Mouse (Mus musculus) cerebellum, adult 11 months (tissue): Measurements from ENCODE around the gene Vip.
A peak's percentile ranks its signal among the peaks of the same experiment; 100 is the strongest.

Source experiments
- DNase-seq: peaks from one replicate; pipeline ENCODE4 v3.0.0; 2022

Gene Vip

DNA sequence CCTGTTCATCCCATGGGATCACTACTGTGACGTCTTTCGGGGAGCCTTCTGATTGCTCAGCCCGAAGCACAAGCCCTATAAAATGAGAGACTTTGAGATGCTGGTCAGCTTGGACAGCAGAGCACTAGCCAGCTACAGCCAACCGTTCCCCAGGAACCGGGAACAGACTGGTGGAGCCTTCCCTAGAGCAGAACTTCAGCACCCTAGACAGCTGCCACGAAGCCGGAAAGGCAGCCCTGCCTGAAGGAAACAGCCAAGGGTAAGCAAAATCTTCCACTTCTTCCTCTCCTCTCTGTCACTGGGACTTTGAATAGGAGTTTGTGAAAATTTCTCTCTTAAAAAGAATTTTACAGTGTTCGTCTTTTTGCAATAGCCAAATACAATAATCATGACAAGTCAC is at the start of gene Vip:
Gene Vip (plus strand): TSS at position 107 of the 400 bp plus-strand sequence.
- no peak for DNase-seq

DNA sequence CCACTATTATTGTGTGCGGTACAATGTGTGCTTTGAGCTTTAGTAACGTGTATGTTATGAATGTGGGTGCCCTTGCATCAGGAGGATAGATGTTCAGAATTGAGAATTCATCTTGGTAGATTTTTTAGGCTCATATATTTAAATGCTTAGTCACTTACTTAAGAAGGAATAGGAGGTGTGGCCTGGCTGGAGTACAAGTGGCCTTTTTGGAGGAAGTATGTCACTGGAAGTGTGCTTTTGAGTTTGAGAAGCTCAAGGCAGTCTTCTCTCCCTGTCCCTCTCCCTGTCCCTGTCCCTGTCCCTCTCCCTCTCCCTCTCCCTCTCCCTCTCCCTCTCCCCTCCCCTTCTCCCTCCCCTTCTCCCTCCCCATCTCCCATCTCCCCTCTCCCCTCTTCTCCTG is 48.0 kb upstream of the Vip start:
- no peak for DNase-seq

DNA sequence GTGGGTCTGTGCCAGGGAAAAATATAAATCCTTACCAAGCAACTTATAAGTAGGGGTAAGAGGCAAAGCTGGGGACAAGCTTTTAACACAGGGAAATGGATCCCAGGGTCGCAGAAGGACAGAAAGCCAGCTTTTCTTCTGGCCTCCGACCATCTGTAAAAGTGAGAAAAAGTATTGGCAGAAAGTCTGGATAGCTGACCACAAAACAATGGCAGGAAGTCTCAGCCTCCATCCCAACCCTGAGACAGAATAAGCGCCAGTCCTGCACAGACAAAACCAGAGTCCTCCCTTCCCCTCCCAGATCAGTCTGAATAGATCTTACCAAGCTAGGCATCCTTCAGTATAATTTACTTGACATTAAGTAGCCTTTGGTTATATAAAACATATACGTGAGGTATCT is 47.0 kb upstream of the Vip start:
- DNase-seq = no peak

DNA sequence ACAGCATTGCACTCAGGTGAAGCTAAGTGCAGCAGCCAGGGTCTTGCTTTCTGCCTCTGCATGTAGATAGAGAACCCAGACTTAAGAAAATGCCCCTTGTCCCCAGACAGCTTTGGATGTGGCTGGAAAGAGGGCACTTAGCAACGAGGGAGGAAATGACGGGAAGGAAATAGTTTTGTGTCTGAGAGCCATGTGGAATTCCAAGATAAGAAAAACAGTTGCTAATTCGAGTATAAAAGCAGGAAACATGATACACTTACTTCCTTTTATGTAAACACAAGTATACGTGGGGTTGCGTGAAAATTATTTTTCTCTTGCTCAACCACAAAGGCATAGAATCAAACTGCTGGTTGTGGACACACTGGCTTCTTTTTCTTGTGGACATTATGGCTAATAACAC is 45.6 kb upstream of the Vip start, which contains the start of gene Myct1:
Gene Myct1 (plus strand): TSS at position 312 of the 400 bp plus-strand sequence.
- DNase-seq = no peak

DNA sequence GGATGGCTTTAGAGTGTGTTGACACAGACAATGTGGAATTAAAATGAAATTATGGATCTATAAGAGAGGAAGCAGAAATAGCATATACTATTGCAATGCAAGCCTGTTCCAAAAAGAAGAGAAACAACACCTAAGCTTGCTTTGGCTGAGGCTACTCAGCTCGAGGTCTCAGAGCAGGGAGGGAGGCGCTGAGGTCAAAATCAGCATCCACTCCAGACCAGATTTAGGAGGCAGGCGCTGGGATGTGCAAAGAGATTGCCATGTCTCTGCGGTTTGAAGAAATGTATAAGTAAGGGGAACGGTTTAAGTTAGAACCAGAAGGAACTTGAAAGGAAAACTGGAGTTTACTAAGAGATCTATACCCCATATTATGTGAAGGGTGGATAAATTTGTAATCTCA is 44.6 kb upstream of the Vip start:
- no peak for DNase-seq

DNA sequence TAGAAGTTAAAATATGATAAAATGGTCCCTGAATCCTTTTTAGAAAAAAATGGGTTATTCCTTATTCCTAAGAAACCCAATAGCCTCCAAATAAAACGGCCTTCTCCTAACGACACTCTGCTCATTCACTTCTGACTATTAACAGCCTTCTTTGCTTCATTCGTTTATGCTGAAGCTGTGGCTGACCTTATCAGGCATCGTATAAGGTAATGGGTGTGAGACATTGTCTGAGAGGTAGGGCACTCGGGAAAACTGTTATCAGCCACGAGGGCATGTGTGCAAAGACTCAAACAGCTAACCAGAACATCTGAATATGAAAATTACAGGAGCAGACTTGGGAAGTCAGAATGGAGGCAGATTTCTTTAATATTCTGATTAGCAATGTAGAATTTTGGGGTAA is 42.5 kb upstream of the Vip start:
- DNase-seq = no peak

DNA sequence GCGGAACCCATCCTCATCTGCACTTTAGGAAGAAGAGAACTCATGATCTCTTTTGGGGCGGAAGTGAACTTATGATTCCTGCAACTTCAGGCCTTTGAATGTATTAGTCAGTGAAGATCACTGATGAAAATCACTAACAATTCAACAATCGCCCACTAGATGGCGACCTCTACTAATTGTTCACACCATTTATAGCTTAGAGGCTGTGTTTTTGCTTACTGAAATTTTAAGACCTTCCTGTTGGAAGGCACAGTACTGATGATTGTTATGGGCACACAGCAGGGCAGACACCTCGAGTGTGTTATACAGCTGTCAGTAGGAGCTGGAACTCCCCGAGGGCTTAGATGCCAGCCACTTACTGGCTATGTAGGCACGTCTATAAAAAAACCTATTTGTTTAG is 38.9 kb upstream of the Vip start:
- peak; percentile 42 for DNase-seq

DNA sequence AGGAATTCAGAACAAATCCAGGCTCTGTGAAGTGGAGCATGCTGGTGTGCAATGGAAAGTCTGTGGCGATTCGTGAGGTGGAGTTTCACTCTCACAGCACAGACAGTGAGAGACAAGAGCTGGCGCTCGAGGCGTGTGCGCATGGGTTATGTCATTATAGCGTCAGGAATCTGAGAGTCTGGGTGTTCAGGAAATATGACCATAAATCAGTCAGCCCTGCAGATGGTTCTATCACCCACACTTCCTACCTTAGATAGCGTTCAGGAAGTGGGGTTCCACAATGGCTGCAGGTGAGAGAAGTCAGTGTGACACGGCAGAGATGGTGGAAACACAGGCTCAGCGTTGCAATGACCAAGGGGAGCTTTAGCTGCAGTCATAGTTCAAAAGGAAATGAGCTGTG is 35.5 kb upstream of the Vip start:
- DNase-seq = no peak

DNA sequence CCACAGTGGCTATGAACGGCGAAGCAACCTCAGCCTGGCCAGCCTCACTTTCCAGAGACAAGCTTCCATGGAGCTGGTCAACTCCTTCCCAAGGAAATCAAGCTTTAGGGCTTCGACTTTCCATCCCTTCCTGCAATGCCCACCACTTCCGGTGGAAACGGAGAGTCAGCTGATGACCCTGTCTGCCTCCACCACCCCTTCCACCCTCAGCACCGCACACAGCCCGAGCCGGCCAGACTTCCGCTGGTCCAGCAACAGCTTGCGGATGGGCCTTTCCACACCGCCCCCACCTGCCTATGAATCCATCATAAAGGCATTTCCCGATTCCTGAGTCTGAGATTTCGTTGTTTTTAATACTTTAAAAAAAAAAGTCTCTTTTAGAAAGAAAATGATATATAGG is 34.6 kb upstream of the Vip start:
- no peak for DNase-seq

DNA sequence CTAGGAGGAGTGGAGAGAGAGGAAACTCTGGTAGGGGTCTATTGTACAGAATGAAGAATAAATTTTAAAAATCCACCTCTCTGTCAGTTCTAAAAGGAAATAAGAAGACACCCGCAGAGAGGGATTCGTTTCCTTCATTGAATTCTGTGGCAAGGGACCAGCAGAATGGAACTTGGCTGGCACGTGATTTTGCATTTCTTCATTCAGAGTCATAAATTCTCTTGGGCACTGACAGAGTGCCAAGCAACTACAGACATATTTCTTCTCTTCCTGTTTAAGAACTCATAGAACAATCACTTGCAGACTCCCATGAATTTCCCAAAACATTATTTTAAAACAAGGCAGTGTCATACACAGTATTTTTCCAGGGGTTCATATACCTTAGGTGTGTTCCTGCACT is 30.1 kb upstream of the Vip start:
- no peak for DNase-seq

DNA sequence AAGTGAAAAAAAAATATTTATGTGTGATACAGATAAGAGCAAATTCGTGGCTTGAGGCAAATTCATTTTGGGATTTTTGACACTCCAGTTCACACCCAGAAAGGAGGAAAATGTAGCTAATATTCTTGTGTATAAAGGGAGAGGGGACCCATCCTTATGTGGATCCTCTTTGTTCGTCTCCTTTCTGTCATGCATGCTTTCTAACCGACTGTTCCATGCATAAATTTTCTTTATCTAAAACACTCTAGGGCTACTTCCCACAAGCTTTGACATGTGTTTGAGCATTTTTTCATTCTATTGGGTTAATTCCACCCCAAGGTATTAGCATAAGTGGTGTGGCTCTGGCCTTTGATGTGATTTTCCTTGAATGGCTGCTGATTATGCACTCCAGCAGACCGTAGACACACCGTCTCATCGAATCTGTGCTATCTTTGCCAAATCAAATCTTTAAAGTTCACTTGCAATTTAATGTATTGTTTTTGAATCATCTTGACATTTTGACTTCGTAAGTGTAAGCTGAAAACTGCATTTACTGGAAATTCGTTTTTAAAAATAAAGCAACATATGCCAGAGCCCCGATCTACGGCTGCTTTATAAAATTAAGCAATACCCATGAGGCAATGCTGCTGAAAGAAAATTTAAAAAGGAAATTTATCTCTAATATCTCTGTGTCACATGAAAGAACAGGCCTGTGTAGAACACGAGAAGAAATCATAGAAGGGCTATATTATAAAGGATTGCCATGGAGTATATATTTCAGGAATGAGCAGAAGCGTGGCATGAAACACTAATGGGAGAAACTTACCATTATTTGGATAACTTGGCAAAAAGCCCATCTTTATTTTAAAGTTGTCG is 23.6 kb upstream of the Vip start:
- DNase-seq = no peak

DNA sequence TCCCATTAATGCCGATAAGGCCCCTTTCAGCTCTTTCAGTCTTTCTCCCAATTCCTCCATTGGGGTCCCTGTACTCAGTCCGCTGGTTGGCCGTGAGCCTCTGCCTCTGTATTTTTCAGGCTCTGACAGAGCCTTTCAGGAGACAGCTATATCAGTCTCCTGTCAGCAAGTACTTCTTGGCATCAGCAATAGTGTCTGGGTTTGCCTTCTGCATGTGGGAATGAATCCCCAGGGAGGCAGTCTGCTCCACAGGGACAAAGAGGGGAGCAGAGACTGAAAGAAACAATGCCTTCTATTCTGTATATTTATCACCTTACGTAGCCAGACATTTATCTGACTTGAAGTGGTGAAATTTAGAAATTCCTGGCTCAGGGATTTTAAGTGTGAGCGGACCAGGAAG is 12.8 kb upstream of the Vip start:
- no peak for DNase-seq

DNA sequence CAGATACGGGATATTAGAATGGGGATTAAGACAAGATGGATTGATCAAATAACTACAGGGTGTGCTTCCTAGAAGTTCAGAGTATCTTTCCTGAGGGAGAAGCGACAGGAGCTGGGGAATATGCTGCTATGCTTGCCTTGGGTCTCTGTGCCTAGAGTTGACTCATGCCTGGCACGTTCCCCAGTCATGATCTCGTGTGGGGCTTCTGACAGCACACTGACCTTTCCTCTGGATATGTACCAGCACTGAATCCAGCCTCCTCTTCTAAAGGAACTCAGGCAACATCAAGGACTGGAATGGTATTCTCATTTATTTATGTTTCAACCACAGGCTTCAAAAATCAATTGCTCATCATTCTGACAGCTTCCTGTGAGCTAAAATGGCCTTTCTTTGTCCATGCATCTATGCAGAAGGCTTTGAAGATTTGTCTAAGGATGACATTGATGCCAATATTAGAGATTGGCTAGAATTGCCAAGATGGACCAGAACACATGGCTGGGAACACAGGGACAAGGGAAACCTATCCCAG is 5.3 kb upstream of the Vip start:
- peak; percentile 11 for DNase-seq

DNA sequence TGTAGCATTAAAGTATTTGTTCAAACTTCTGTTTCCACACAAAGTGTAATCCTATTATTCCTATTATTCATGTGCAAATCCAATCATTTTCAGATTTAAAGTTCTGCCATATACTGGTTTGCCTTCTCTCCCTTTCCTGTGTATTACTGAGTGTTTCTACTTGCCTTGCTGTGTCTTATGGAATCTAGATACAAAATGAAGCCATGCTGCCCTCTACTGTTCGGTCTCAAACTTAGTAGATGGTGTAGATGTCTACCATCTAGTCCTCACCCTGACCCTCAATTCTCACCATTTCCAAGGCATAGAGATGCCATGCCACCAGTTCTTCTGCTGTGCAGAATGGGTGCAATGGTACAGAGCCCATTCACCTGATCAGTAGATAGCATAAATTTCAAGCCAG is 4.7 kb upstream of the Vip start:
- DNase-seq = peak; percentile 24

DNA sequence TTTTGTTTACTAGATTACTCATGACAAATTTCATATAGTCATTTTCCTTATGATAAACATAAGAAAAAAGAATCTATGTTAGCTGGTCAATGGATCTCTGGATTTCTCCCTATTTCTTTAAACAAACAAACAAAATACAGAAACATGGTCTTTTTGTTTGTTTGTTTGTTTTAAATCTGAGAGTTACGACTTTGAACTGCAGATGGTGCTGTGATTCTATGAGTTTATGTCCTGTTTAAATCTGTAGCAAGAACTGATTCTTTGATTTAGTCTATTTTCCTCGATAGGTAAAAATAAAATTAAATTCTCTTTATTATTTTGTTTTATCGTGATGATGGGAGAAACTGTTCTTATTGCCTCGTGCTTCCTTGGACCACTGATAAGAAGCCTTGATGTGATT is 1.7 kb upstream of the Vip start:
- no peak for DNase-seq

DNA sequence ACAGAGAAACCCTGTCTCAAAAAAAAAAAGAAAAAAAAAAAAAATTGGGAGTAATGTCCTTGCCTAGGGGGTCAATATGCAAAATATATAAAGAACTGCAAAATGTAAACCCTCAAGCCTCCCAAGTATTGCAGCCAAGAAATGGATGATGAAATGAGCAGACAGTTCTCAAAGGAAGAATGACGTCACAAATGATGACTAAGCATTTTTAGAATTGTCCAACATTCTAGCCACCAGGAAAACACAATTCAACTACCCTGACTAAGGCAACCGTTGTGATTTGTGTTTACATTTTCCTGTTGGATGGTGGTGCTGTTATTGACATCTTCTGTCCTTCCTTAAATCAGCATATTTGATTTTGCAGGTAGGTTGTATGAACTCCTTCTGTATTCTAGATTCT is 42.3 kb downstream of the Vip start:
- no peak for DNase-seq

DNA sequence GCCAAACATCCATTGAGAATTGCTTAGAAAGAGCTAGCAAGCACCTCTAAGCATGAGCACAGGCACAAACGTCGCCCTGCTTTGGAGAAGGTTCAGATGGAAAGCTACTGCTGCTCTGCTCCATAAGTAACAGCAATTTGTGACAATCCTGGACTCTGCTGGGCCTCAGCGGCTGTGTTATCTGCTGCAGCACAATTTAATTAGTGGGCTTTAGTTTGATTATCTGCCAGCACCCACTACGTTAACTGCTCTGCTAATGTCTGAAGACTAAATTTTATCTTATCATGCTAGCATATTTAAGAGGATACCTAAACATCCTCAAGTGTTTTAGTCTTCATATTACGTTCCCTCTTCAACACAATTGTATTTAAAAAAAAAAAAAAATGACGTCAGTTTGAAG is 46.6 kb downstream of the Vip start:
- no peak for DNase-seq

DNA sequence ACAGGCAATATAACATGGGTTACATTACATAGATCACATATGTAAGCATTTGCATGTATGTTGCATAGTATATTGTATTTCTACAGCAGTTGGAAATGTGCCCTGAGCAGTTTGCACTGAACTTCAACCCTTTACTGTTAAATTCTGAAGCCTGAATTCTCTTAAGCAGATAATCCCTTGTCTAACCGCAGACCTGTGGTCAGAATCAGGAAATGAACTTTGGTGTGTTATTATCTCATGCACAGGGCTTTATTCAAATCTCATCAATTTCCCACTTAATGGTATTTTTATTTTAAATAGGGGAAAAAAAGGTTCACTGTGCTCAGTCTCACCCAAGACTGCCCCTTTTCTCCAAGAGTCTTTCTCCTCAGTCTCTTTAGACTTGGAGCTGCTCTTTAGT is 55.3 kb downstream of the Vip start:
- DNase-seq = no peak
